Mouse (Mus musculus) liver, postnatal 0 days (tissue): Measurements from ENCODE around the gene Spop.

ENCODE experiments used
- CTCF ChIP-seq: sonication (generic); IDR thresholded peaks from 2 replicates; pipeline ENCODE4 v1.5.1; 2016; ENCODE audit warnings: antibody characterized with exemption, low read depth
- EP300 ChIP-seq: IDR thresholded peaks from 2 replicates; pipeline ENCODE4 v1.6.1; 2016; ENCODE audit warnings: antibody characterized with exemption, low read depth, mild to moderate bottlenecking

DNA sequence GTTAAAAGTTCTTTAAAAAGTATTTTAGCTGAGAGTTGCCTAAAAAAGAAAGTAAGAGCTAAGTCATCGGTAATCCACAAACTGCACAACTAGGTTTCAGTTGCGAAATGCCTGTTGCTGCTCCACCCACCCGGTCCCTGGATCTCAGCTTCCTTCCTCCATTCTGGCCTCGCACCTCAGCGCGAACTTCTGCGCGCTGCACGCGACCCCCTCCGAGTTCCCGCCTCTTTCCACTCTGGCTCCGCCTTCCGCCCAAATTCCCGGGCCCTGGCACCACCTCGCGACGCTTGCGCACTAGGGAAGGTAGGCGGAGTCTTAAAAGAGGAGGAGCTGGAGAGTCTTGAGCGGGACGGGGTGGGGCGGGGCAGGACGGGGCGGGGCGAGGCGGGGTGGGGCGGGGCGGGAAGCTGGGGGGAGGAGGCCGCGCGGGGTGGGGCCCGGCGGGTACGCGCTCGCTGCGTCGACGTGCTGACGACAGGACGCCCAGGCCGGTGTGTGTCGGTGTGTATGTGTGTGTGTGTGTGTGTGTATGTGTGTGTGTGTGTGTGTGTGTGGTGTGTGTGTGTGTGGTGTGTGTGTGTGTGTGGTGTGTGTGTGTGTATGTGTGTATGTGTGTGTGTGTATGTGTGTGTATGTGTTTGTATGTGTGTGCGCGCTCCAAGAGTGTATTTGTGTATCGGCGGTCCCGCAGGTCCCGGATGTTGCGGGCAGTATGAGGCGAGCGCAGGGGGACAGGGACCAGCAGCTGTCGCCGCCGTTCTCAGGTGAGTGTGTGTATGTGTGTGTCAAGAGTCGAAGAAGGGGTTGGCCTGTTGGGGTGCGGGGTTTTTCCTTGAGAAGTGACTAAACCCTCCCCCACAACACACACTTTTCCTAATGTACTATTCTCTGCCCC, at the start of gene Spop:
- TF ChIP-seq EP300 (0 out of 2 replicates have a peak, but pooled peaks have one; percentile 17), CTCF (no peak)
